Mouse (Mus musculus) limb, embryonic 15.5 days (tissue): Measurements from ENCODE around the gene Phf7. TPM values are rescaled to one million over a fixed set of nuclear protein-coding genes. Genes with fewer than 3 reads are reported as not detected.

Experiments used
- ATAC-seq: fragments of 200-750 bp; cut with Nextera tagmentation; 2 replicates; pipeline ENCODE4 v1.8.0; 2017; ENCODE audit warnings: low read depth, moderate TSS enrichment; ENCODE audit not compliant: insufficient number of reproducible peaks, low FRiP score, low TSS enrichment
- H3K27ac ChIP-seq: fragments of 300-500 bp; sonication (generic); 2 replicates; pipeline ENCODE4 v1.5.1; 2015; ENCODE audit warnings: moderate library complexity, mild to moderate bottlenecking, inconsistent platforms
- H3K27me3 ChIP-seq: fragments of 300-500 bp; sonication (generic); 2 replicates; pipeline ENCODE4 v1.6.1; 2015; ENCODE audit warnings: inconsistent platforms
- H3K36me3 ChIP-seq: fragments of 300-500 bp; sonication (generic); 2 replicates; pipeline ENCODE4 v1.6.1; 2015; ENCODE audit warnings: inconsistent platforms
- H3K4me1 ChIP-seq: fragments of 300-500 bp; sonication (generic); 2 replicates; pipeline ENCODE4 v1.6.1; 2015; ENCODE audit warnings: inconsistent platforms
- H3K4me2 ChIP-seq: fragments of 300-500 bp; sonication (generic); 2 replicates; pipeline ENCODE4 v1.6.1; 2015; ENCODE audit warnings: mild to moderate bottlenecking, inconsistent platforms
- H3K4me3 ChIP-seq: fragments of 300-500 bp; sonication (generic); 2 replicates; pipeline ENCODE4 v1.5.1; 2015; ENCODE audit warnings: mild to moderate bottlenecking, inconsistent platforms
- H3K9ac ChIP-seq: fragments of 300-500 bp; sonication (generic); 2 replicates; pipeline ENCODE4 v1.6.1; 2015; ENCODE audit warnings: inconsistent platforms
- H3K9me3 ChIP-seq: fragments of 300-500 bp; sonication (generic); 2 replicates; pipeline ENCODE4 v1.6.1; 2016; ENCODE audit warnings: inconsistent platforms
- WGBS: fragments of 180-500 bp; shearing (Covaris S2); methylation state at CpG from one replicate; pipeline ENCODE4 v1.1.7; 2015; 5-methylcytosine and 5-hydroxymethylcytosine counted together
- polyA plus RNA-seq: library from polyadenylated mRNA; unstranded; fragments of >200 nt; fragmentation: Nextera tagmentation; extraction: Ambion mirVana; gene quantifications from 2 replicates; pipeline ENCODE4 v1.2.1, GENCODE M21; 2015

Gene Phf7
- polyA plus RNA-seq, 1 experiment from 2014 or later: 9.5 TPM

GRCm38 (mm10) chr14:31226978-31227377 is 24.1 kb downstream of the Phf7 start:
- peak; percentile 25; the same call in 1 of the 2 replicates for ATAC-seq
- Histone ChIP-seq H3K27ac (peak overlapping the region; percentile 69), H3K4me1 (peaks cover 32% of the 10 kb centered on the region), H3K36me3 (no peaks in the 10 kb centered on the region), H3K9ac (no peak overlapping the region), H3K9me3 (no peaks in the 10 kb centered on the region), H3K27me3 (no peaks in the 10 kb centered on the region), H3K4me3 (no peak overlapping the region), H3K4me2 (no peak overlapping the region)
- WGBS: 40% methylated on average over 4 of the region's 4 CpGs

- WGBS: 9% methylated on average over 11 of the region's 11 CpGs
- Histone ChIP-seq H3K4me3 (peak within 1 kb of the TSS; percentile 3; the same call in 1 of the 2 replicates), H3K27me3 (no peaks in the 10 kb centered on the region), H3K4me2 (0 out of 2 replicates have a peak within 1 kb of the TSS, but pooled peaks have one; percentile 19), H3K4me1 (peaks cover 24% of the 10 kb centered on the region), H3K9ac (no peak within 1 kb of the TSS), H3K27ac (no peak within 1 kb of the TSS), H3K9me3 (no peaks in the 10 kb centered on the region), H3K36me3 (no peaks in the 10 kb centered on the region)
- ATAC-seq: no peak
Measured at GRCm38 (mm10) chr14:31217666-31218065, 33.5 kb downstream of the Phf7 start, which contains the start of gene Sema3g. Gene Sema3g (plus strand): TSS chr14:31217860.

GRCm38 (mm10) chr14:31216846-31217245 is 34.3 kb downstream of the Phf7 start, which contains the start of gene Nisch:
Gene Nisch (minus strand): TSS chr14:31216946.
- no peaks in the 10 kb centered on the region for H3K9me3 ChIP-seq

GRCm38 (mm10) chr14:31215157-31216002 is 35.7 kb downstream of the Phf7 start:
- Histone ChIP-seq H3K27me3 (no peaks in the 10 kb centered on the region), H3K4me1 (peaks cover 27% of the 10 kb centered on the region), H3K36me3 (no peaks in the 10 kb centered on the region), H3K9me3 (no peaks in the 10 kb centered on the region), H3K4me3 (no peak overlapping the region), H3K4me2 (no peak overlapping the region), H3K27ac (no peak overlapping the region), H3K9ac (0 out of 2 replicates have a peak overlapping the region, but pooled peaks have one; percentile 0)
- ATAC-seq: no peak
- WGBS: 30% methylated on average over 15 of the region's 15 CpGs

More at GRCm38 (mm10) chr14:31216846-31217245, 34.3 kb downstream of the Phf7 start, which contains the start of gene Nisch:
- Histone ChIP-seq H3K4me3 (peak within 1 kb of the TSS; percentile 3; the same call in 1 of the 2 replicates), H3K9ac (0 out of 2 replicates have a peak within 1 kb of the TSS, but pooled peaks have one; percentile 0), H3K36me3 (no peaks in the 10 kb centered on the region), H3K27ac (no peak within 1 kb of the TSS), H3K27me3 (no peaks in the 10 kb centered on the region), H3K4me1 (peaks cover 29% of the 10 kb centered on the region), H3K4me2 (0 out of 2 replicates have a peak within 1 kb of the TSS, but pooled peaks have one; percentile 19)
- no peak for ATAC-seq
- 84% methylated on average over 2 of the region's 2 CpGs for WGBS

GRCm38 (mm10) chr14:31214684-31215083 is 36.4 kb downstream of the Phf7 start:
- Histone ChIP-seq H3K27ac (no peak overlapping the region), H3K27me3 (no peaks in the 10 kb centered on the region), H3K4me1 (peaks cover 26% of the 10 kb centered on the region), H3K9ac (no peak overlapping the region), H3K36me3 (no peaks in the 10 kb centered on the region), H3K4me3 (no peak overlapping the region), H3K4me2 (no peak overlapping the region), H3K9me3 (no peaks in the 10 kb centered on the region)
- ATAC-seq: no peak
- WGBS: 89% methylated on average over 3 of the region's 3 CpGs

- H3K36me3 ChIP-seq: no peaks in the 10 kb centered on the region
- H3K9me3 ChIP-seq: no peaks in the 10 kb centered on the region
- no peak overlapping the region for H3K4me3 ChIP-seq
- no peak overlapping the region for H3K9ac ChIP-seq
- ATAC-seq: no peak
- H3K27ac ChIP-seq: no peak overlapping the region
- H3K4me1 ChIP-seq: peaks cover 26% of the 10 kb centered on the region
- H3K4me2 ChIP-seq: no peak overlapping the region
- 64% methylated on average over 8 of the region's 8 CpGs for WGBS
- H3K27me3 ChIP-seq: no peaks in the 10 kb centered on the region
Measured at GRCm38 (mm10) chr14:31213868-31214267, 37.2 kb downstream of the Phf7 start.

GRCm38 (mm10) chr14:31212499-31212898 is 38.6 kb downstream of the Phf7 start:
- Histone ChIP-seq H3K9me3 (no peaks in the 10 kb centered on the region), H3K4me3 (no peak overlapping the region), H3K4me2 (no peak overlapping the region), H3K27me3 (no peaks in the 10 kb centered on the region), H3K9ac (no peak overlapping the region), H3K27ac (no peak overlapping the region; the same call in 1 of the 2 replicates), H3K4me1 (peaks cover 20% of the 10 kb centered on the region), H3K36me3 (no peaks in the 10 kb centered on the region)
- WGBS: 61% methylated on average over 3 of the region's 3 CpGs
- ATAC-seq: no peak

GRCm38 (mm10) chr14:31211854-31212253 is 39.3 kb downstream of the Phf7 start:
- ATAC-seq: no peak

GRCm38 (mm10) chr14:31209133-31209557 is 42.0 kb downstream of the Phf7 start:
- no peak overlapping the region for H3K4me2 ChIP-seq
- WGBS: 69% methylated on average over 4 of the region's 4 CpGs
- H3K9me3 ChIP-seq: no peaks in the 10 kb centered on the region
- peaks cover 30% of the 10 kb centered on the region for H3K4me1 ChIP-seq
- ATAC-seq: no peak
- H3K9ac ChIP-seq: no peak overlapping the region
- H3K27me3 ChIP-seq: no peaks in the 10 kb centered on the region
- H3K36me3 ChIP-seq: peaks cover 4% of the 10 kb centered on the region
- no peak overlapping the region for H3K4me3 ChIP-seq
- peak overlapping the region; percentile 33; the same call in 1 of the 2 replicates for H3K27ac ChIP-seq

More at GRCm38 (mm10) chr14:31211854-31212253, 39.3 kb downstream of the Phf7 start:
- Histone ChIP-seq H3K4me3 (no peak overlapping the region), H3K4me1 (peaks cover 21% of the 10 kb centered on the region), H3K36me3 (no peaks in the 10 kb centered on the region), H3K27me3 (no peaks in the 10 kb centered on the region), H3K27ac (no peak overlapping the region), H3K9ac (no peak overlapping the region), H3K9me3 (no peaks in the 10 kb centered on the region), H3K4me2 (no peak overlapping the region)
- 85% methylated on average over 6 of the region's 6 CpGs for WGBS

GRCm38 (mm10) chr14:31208084-31208483 is 43.0 kb downstream of the Phf7 start, which contains the start of gene Tnnc1:
Gene Tnnc1 (plus strand): TSS chr14:31208312.
- Histone ChIP-seq H3K27ac (peak within 1 kb of the TSS; percentile 96; the same call in 1 of the 2 replicates), H3K4me2 (peak within 1 kb of the TSS; percentile 85), H3K27me3 (no peaks in the 10 kb centered on the region), H3K9me3 (no peaks in the 10 kb centered on the region), H3K36me3 (peaks cover 14% of the 10 kb centered on the region), H3K4me1 (peaks cover 28% of the 10 kb centered on the region), H3K4me3 (peak within 1 kb of the TSS; percentile 74; the same call in 1 of the 2 replicates), H3K9ac (no peak within 1 kb of the TSS)
- no peak for ATAC-seq
- 67% methylated on average over 2 of the region's 2 CpGs for WGBS

- ATAC-seq: 0 out of 2 replicates have a peak, but pooled peaks have one; percentile 3
- Histone ChIP-seq H3K4me2 (peak overlapping the region; percentile 85), H3K9me3 (no peaks in the 10 kb centered on the region), H3K4me1 (peaks cover 20% of the 10 kb centered on the region), H3K36me3 (peaks cover 22% of the 10 kb centered on the region), H3K27ac (peak overlapping the region; percentile 96), H3K4me3 (peak overlapping the region; percentile 74), H3K9ac (peak overlapping the region; percentile 47; the same call in 1 of the 2 replicates), H3K27me3 (no peaks in the 10 kb centered on the region)
- 78% methylated on average over 13 of the region's 13 CpGs for WGBS
Measured at GRCm38 (mm10) chr14:31207070-31207830, 43.9 kb downstream of the Phf7 start.
